Comparison of ENCODE assay signal across 18 mouse cellular contexts in genomic region chr5:149367544-149368466, GRCm38 (mm10). TPM values are rescaled to one million over a fixed set of nuclear protein-coding genes. Genes with fewer than 3 reads are reported as not detected.
A peak's percentile ranks its signal among the peaks of the same experiment; 100 is the strongest.
DNase-seq lines count a peak whose midpoint lies in the region; ATAC-seq and TF ChIP-seq lines count a peak whose summit lies in the region.
"Had no signal": no experiment of that assay in that cellular context is flagged by ENCODE, and none has a peak within 500 bp of the region (broad histone marks: within the 10 kb centered on the region; RNA-seq: fewer than 3 reads in every experiment).

No protein-coding gene starts in this region.

- peak overlapping the region; percentile 60; the same call in 1 of the 2 replicates for H3K27ac ChIP-seq in heart, postnatal 0 days (ENCODE audit: low read depth)
- H3K27ac ChIP-seq in heart, embryonic 11.5 days (ENCODE audit: low read depth, low read length), result no peak overlapping the region
- H3K27ac ChIP-seq in CH12.LX (ENCODE audit: insufficient read depth, low read depth), result no peak overlapping the region
- H3K27ac ChIP-seq: limb, embryonic 12.5 days; liver, embryonic 15.5 days; neural tube, embryonic 12.5 days had no signal

- no peaks in the 10 kb centered on the region for H3K27me3 ChIP-seq in heart, postnatal 0 days (ENCODE audit: control insufficient read depth, insufficient read depth, low read length)
- no peaks in the 10 kb centered on the region for H3K27me3 ChIP-seq in heart, embryonic 11.5 days (ENCODE audit: control insufficient read depth, insufficient read depth, low read length)
- H3K27me3 ChIP-seq in CH12.LX (replicated peaks), result peaks cover 1% of the 10 kb centered on the region
- H3K27me3 ChIP-seq: embryonic facial prominence, embryonic 15.5 days; limb, embryonic 12.5 days; liver, embryonic 15.5 days; neural tube, embryonic 12.5 days had no signal

- ATAC-seq in heart, postnatal 0 days (ENCODE audit: insufficient read depth, low read depth), result no peak
- ATAC-seq in heart, embryonic 11.5 days (replicated peaks; ENCODE audit: insufficient number of reproducible peaks, low FRiP score, low TSS enrichment), result no peak
- ATAC-seq: forebrain, embryonic 14.5 days; midbrain, embryonic 16.5 days had no signal

- H3K36me3 ChIP-seq in heart, postnatal 0 days (replicated peaks; ENCODE audit: control insufficient read depth, insufficient read depth, low read length), result no peaks in the 10 kb centered on the region
- H3K36me3 ChIP-seq in heart, embryonic 11.5 days (ENCODE audit: control insufficient read depth, insufficient read depth, low read length), result no peaks in the 10 kb centered on the region
- no peaks in the 10 kb centered on the region for H3K36me3 ChIP-seq in CH12.LX (replicated peaks in 1 of 2; ENCODE audit: control insufficient read depth in 1 of 2, insufficient read depth in 1 of 2, low read length in 1 of 2)
- H3K36me3 ChIP-seq: embryonic facial prominence, embryonic 15.5 days; limb, embryonic 12.5 days; liver, embryonic 15.5 days; neural tube, embryonic 12.5 days had no signal

- 57% methylated on average over 7 of the region's 7 CpGs for WGBS in heart, postnatal 0 days
- WGBS in heart, embryonic 11.5 days (ENCODE audit: insufficient replicate concordance), result 42% methylated on average over 7 of the region's 7 CpGs

- no peak overlapping the region for H3K4me3 ChIP-seq in heart, postnatal 0 days (ENCODE audit: low read depth, low read length)
- no peak overlapping the region for H3K4me3 ChIP-seq in heart, embryonic 11.5 days (ENCODE audit: low read depth, low read length)
- no peak overlapping the region for H3K4me3 ChIP-seq in CH12.LX (replicated peaks in 1 of 3; ENCODE audit: low read depth in 2 of 3, low read length in 2 of 3, poor library complexity in 1 of 3)
- H3K4me3 ChIP-seq: embryonic facial prominence, embryonic 15.5 days; limb, embryonic 12.5 days; liver, embryonic 15.5 days; neural tube, embryonic 12.5 days had no signal

- H3K4me1 ChIP-seq in heart, postnatal 0 days (ENCODE audit: control insufficient read depth, insufficient read depth), result peaks cover 9% of the 10 kb centered on the region; the same call in 1 of the 2 replicates
- H3K4me1 ChIP-seq in heart, embryonic 11.5 days (ENCODE audit: control insufficient read depth, insufficient read depth, low read length), result peaks cover 22% of the 10 kb centered on the region
- peaks cover 2 to 38% of the 10 kb centered on the region in 2 experiments; a peak in 3 of 4 replicates for H3K4me1 ChIP-seq in CH12.LX (ENCODE audit: control insufficient read depth in 1 of 2, insufficient read depth in 2 of 2)
- H3K4me1 ChIP-seq: liver, embryonic 15.5 days had no signal

- no peak for TF ChIP-seq CTCF in heart, postnatal 0 days (IDR thresholded peaks at IDR 0.05; ENCODE audit: low read depth)
- no peak for TF ChIP-seq CTCF in CH12.LX (conservative IDR thresholded peaks at IDR 0.05 in 1 of 2, IDR thresholded peaks at IDR 0.05 in 1 of 2; ENCODE audit: low read depth in 2 of 2, low read length in 2 of 2)

- dilution Hi-C loops in CH12.LX (cut with MboI; ENCODE audit: extremely low pct_ligation_motif_present, extremely low pct_unique_long_range_greater_than_20kb, low sequenced_read_pairs), result no loop called here

- no peak overlapping the region; the same call in 1 of the 2 replicates for H3K9ac ChIP-seq in heart, postnatal 0 days (replicated peaks; ENCODE audit: low read depth, low read length)
- H3K9ac ChIP-seq in heart, embryonic 11.5 days (ENCODE audit: low read depth, low read length), result no peak overlapping the region
- no peak overlapping the region for H3K9ac ChIP-seq in CH12.LX (ENCODE audit: insufficient read depth, low read depth)
- H3K9ac ChIP-seq: embryonic facial prominence, embryonic 15.5 days; limb, embryonic 12.5 days; liver, embryonic 15.5 days; neural tube, embryonic 12.5 days had no signal

- TF ChIP-seq EP300 in heart, postnatal 0 days (IDR thresholded peaks at IDR 0.05; ENCODE audit: low read depth), result no peak
- no peak for TF ChIP-seq EP300 in CH12.LX (IDR thresholded peaks at IDR 0.05; ENCODE audit: low read length)

- no peak for TF ChIP-seq POLR2A in CH12.LX (IDR thresholded peaks at IDR 0.05; ENCODE audit: low read depth, low read length)

- H3K4me2 ChIP-seq in heart, postnatal 0 days (ENCODE audit: low read depth, low read length), result peak overlapping the region; percentile 8; the same call in 1 of the 2 replicates
- H3K4me2 ChIP-seq in heart, embryonic 11.5 days, result no peak overlapping the region
- no peak overlapping the region for H3K4me2 ChIP-seq in CH12.LX (ENCODE audit: insufficient read depth, low read depth, poor library complexity, severe bottlenecking)
- H3K4me2 ChIP-seq: embryonic facial prominence, embryonic 15.5 days; limb, embryonic 12.5 days; liver, embryonic 15.5 days; neural tube, embryonic 12.5 days had no signal

- H3K79me2 ChIP-seq in CH12.LX (replicated peaks; ENCODE audit: control insufficient read depth, extremely low read depth, insufficient read depth, poor library complexity, severe bottlenecking), result no peaks in the 10 kb centered on the region

- in situ Hi-C loops in CH12.LX (cut with MboI; ENCODE audit: low pct_ligation_motif_present, low pct_unique_long_range_greater_than_20kb, low sequenced_read_pairs), result no loop called here

- DNase-seq in heart, postnatal 0 days (ENCODE audit: low spot score), result no peak
- DNase-seq in CH12.LX (ENCODE audit: extremely low read depth), result peak; percentile 49
- DNase-seq in induced T-regulatory cell, adult 2 months (ENCODE audit: low read depth), result peak; percentile 39
- DNase-seq in thymus, postnatal 10 days (ENCODE audit: low spot score in 2 of 2), result peak; percentile 91 to 95
- DNase-seq in yolk sac, embryonic 10.5 days (ENCODE audit: low spot score), result no peak
- DNase-seq in right cerebral cortex, postnatal 10 days (ENCODE audit: low spot score in 2 of 2), result no peak
- no peak for DNase-seq in adrenal gland, adult 2 months
- DNase-seq: adrenal gland, postnatal 36 days; cerebellum, postnatal 25 days; kidney, postnatal 14 days; lung, postnatal 36 days had no signal

- H3K9me3 ChIP-seq in heart, postnatal 0 days (replicated peaks; ENCODE audit: control insufficient read depth, low read length), result no peaks in the 10 kb centered on the region
- no peaks in the 10 kb centered on the region for H3K9me3 ChIP-seq in heart, embryonic 11.5 days (replicated peaks; ENCODE audit: control insufficient read depth, low read length)
- H3K9me3 ChIP-seq in CH12.LX (replicated peaks; ENCODE audit: low read length), result no peaks in the 10 kb centered on the region
- H3K9me3 ChIP-seq: embryonic facial prominence, embryonic 15.5 days; limb, embryonic 12.5 days; liver, embryonic 15.5 days; neural tube, embryonic 12.5 days had no signal

- no peak for TF ChIP-seq RAD21 in CH12.LX (IDR thresholded peaks at IDR 0.05; ENCODE audit: low read depth, low read length)

TF ChIP-seq in CH12.LX, 34 proteins besides CTCF, POLR2A, EP300 and RAD21:
- TF ChIP-seq TCF12 (IDR thresholded peaks at IDR 0.05; ENCODE audit: low read depth, low read length), result 0 out of 2 replicates have a peak, but pooled peaks have one; percentile 27
- TF ChIP-seq BHLHE40 (IDR thresholded peaks at IDR 0.05; ENCODE audit: low read depth, low read length), result peak; percentile 84
- no peak for TF ChIP-seq CHD1 (IDR thresholded peaks at IDR 0.05; ENCODE audit: low read depth, low read length)
- no peak for TF ChIP-seq SIN3A (IDR thresholded peaks at IDR 0.05; ENCODE audit: low read length)
- TF ChIP-seq ETS1 (conservative IDR thresholded peaks at IDR 0.05; ENCODE audit: low read depth, low read length), result peak; percentile 77
TF ChIP-seq in CH12.LX: peak in this region for 3.

RNA-seq across cellular contexts. Expression of gene Medag, which starts 43.7 kb away (rescaled TPM):
- 3.4 and 7.7 TPM in 2 replicates for total RNA-seq in heart, postnatal 0 days (2014; rRNA removed; ENCODE audit: low replicate concordance)
- polyA plus RNA-seq in heart, postnatal 0 days (2015; fragmentation: Nextera tagmentation; extraction: Ambion mirVana), result 1.7 and 2.0 TPM in 2 replicates
- polyA plus RNA-seq in heart, embryonic 11.5 days (2014; fragmentation: Nextera tagmentation; extraction: Ambion mirVana), result 0.75 and 0.96 TPM in 2 replicates
- total RNA-seq in CH12.LX (2012; rRNA removed) (not detected in 2 replicates), CH12.LX (2014; rRNA removed) (not detected in 2 replicates)
- not detected in 2 replicates for polyA plus RNA-seq in CH12.LX (2012; ENCODE audit: insufficient read length, low read depth)
- 1 to 10 TPM; 3.4 to 8.8 TPM for total RNA-seq in adrenal gland, adult 2 months (2021)
- polyA plus RNA-seq in adrenal gland, adult 2 months (2012; rRNA removed), result 4.1 and 4.6 TPM in 2 replicates

Comparison
In these comparisons a context has a peak if more than half of its experiments do, and no peak if none do; other contexts are left out.
1. DNase-seq: peak in CH12.LX (single experiment), induced T-regulatory cell, adult 2 months (single experiment) and thymus, postnatal 10 days (2 of 2); none in heart, postnatal 0 days (single experiment), yolk sac, embryonic 10.5 days (single experiment), right cerebral cortex, postnatal 10 days (0 of 2) and adrenal gland, adult 2 months (single experiment).